Mouse (Mus musculus) c-Kit-positive CD71-positive TER-119-positive erythroid progenitor cells, embryonic 14.5 days (primary cell): ENCODE data around the gene Olfr10.
"Not testable (repeated sequence)": the region's sequence is repeated elsewhere in the genome, so short reads cannot be mapped to it uniquely, and the experiment has no call there.

ENCODE experiments used
- DNase-seq: peaks from one replicate; pipeline ENCODE4 v3.0.0-alpha.2; 2013; ENCODE audit warnings: low spot score

The Olfr10 gene

GRCm38 (mm10) chr11:49304441-49304840 is at the start of gene Olfr10:
TSS of gene Olfr10 (plus strand) at chr11:49304741.
- DNase-seq: no peak

GRCm38 (mm10) chr11:49259296-49259695 is 45.2 kb upstream of the Olfr10 start:
- no peak for DNase-seq

- DNase-seq: no peak
Observed at GRCm38 (mm10) chr11:49259829-49260228, 44.7 kb upstream of the Olfr10 start.

- DNase-seq: no peak
Observed at GRCm38 (mm10) chr11:49260598-49261312, 43.8 kb upstream of the Olfr10 start.

- no peak for DNase-seq
Observed at GRCm38 (mm10) chr11:49261313-49261855, 43.2 kb upstream of the Olfr10 start.

GRCm38 (mm10) chr11:49262286-49262685 is 42.3 kb upstream of the Olfr10 start:
- no peak for DNase-seq

- DNase-seq: no peak
Observed at GRCm38 (mm10) chr11:49263149-49263548, 41.4 kb upstream of the Olfr10 start.

GRCm38 (mm10) chr11:49264081-49264480 is 40.5 kb upstream of the Olfr10 start:
- DNase-seq: no peak

GRCm38 (mm10) chr11:49264622-49265021 is 39.9 kb upstream of the Olfr10 start:
- no peak for DNase-seq

- no peak for DNase-seq
Observed at GRCm38 (mm10) chr11:49265101-49265500, 39.4 kb upstream of the Olfr10 start.

GRCm38 (mm10) chr11:49266671-49267070 is 37.9 kb upstream of the Olfr10 start:
- no peak for DNase-seq

- no peak for DNase-seq
Observed at GRCm38 (mm10) chr11:49267316-49267715, 37.2 kb upstream of the Olfr10 start.

- no peak for DNase-seq
Observed at GRCm38 (mm10) chr11:49267970-49268579, 36.5 kb upstream of the Olfr10 start.

- no peak for DNase-seq
Observed at GRCm38 (mm10) chr11:49269761-49270160, 34.8 kb upstream of the Olfr10 start.

GRCm38 (mm10) chr11:49270368-49270767 is 34.2 kb upstream of the Olfr10 start:
- DNase-seq: no peak

- peak; percentile 58 for DNase-seq
Observed at GRCm38 (mm10) chr11:49271334-49271733, 33.2 kb upstream of the Olfr10 start.

GRCm38 (mm10) chr11:49273834-49274519 is 30.6 kb upstream of the Olfr10 start:
- no peak for DNase-seq

- DNase-seq: no peak
Observed at GRCm38 (mm10) chr11:49278222-49278621, 26.3 kb upstream of the Olfr10 start, which contains the start of gene Olfr1393. TSS of gene Olfr1393 (plus strand) at chr11:49278304.

- not testable (repeated sequence) for DNase-seq
Observed at GRCm38 (mm10) chr11:49284982-49285381, 19.6 kb upstream of the Olfr10 start, which contains the start of gene Olfr1392. TSS of gene Olfr1392 (plus strand) at chr11:49285282.

GRCm38 (mm10) chr11:49287251-49287650 is 17.3 kb upstream of the Olfr10 start:
- no peak for DNase-seq

GRCm38 (mm10) chr11:49292777-49293176 is 11.8 kb upstream of the Olfr10 start:
- no peak for DNase-seq

- DNase-seq: not testable (repeated sequence)
Observed at GRCm38 (mm10) chr11:49308547-49308946, 4.0 kb downstream of the Olfr10 start.

- DNase-seq: no peak
Observed at GRCm38 (mm10) chr11:49322442-49322841, 17.9 kb downstream of the Olfr10 start, which contains the start of gene Olfr1391. TSS of gene Olfr1391 (plus strand) at chr11:49322742.
